Mouse (Mus musculus) lung, embryonic 16.5 days (tissue): ENCODE measurements at regions not wholly inside any gene's neighbourhood (a gene's known extent, or its start where the extent isn't known, plus 50 kb on each side); places are given as distances from the start of the nearest gene placed in this dataset.

ENCODE experiments used
- ATAC-seq: fragments of 200-750 bp; cut with Nextera tagmentation; 2 replicates; pipeline ENCODE4 v1.8.0; 2017; ENCODE audit warnings: low read depth, mild to moderate bottlenecking, moderate library complexity
- H3K27ac ChIP-seq: fragments of 300-500 bp; sonication (generic); 2 replicates; pipeline ENCODE4 v1.5.1; 2014; ENCODE audit warnings: mild to moderate bottlenecking, control low read depth, low read length
- H3K27me3 ChIP-seq: fragments of 300-500 bp; sonication (generic); 2 replicates; pipeline ENCODE4 v1.6.1; 2014; ENCODE audit warnings: low read depth, low read length, mixed read lengths; ENCODE audit not compliant: control insufficient read depth, insufficient read depth
- H3K36me3 ChIP-seq: fragments of 300-500 bp; sonication (generic); 2 replicates; pipeline ENCODE4 v1.6.1; 2014; ENCODE audit warnings: low read length; ENCODE audit not compliant: control insufficient read depth, insufficient read depth
- H3K4me1 ChIP-seq: fragments of 300-500 bp; sonication (generic); replicated peaks from 2 replicates; pipeline ENCODE4 v1.6.1; 2014; ENCODE audit warnings: low read length, mixed read lengths; ENCODE audit not compliant: control insufficient read depth, insufficient read depth
- H3K4me2 ChIP-seq: fragments of 300-500 bp; sonication (generic); 2 replicates; pipeline ENCODE4 v1.6.1; 2014; ENCODE audit warnings: low read depth, low read length, control low read depth
- H3K4me3 ChIP-seq: fragments of 300-500 bp; sonication (generic); 2 replicates; pipeline ENCODE4 v1.5.1; 2014; ENCODE audit warnings: mild to moderate bottlenecking, low read length, control low read depth
- H3K9ac ChIP-seq: fragments of 300-500 bp; sonication (generic); 2 replicates; pipeline ENCODE4 v1.6.1; 2014; ENCODE audit warnings: low read length, control low read depth
- H3K9me3 ChIP-seq: fragments of 300-500 bp; sonication (generic); 2 replicates; pipeline ENCODE4 v1.6.1; 2016; ENCODE audit warnings: low read length; ENCODE audit not compliant: control insufficient read depth
- WGBS: fragments of 180-500 bp; shearing (Covaris S2); extraction: QIAGEN DNeasy Blood & Tissue Kit; methylation state at CpG from one replicate; pipeline ENCODE4 v1.1.7; 2014; 5-methylcytosine and 5-hydroxymethylcytosine counted together

DNA sequence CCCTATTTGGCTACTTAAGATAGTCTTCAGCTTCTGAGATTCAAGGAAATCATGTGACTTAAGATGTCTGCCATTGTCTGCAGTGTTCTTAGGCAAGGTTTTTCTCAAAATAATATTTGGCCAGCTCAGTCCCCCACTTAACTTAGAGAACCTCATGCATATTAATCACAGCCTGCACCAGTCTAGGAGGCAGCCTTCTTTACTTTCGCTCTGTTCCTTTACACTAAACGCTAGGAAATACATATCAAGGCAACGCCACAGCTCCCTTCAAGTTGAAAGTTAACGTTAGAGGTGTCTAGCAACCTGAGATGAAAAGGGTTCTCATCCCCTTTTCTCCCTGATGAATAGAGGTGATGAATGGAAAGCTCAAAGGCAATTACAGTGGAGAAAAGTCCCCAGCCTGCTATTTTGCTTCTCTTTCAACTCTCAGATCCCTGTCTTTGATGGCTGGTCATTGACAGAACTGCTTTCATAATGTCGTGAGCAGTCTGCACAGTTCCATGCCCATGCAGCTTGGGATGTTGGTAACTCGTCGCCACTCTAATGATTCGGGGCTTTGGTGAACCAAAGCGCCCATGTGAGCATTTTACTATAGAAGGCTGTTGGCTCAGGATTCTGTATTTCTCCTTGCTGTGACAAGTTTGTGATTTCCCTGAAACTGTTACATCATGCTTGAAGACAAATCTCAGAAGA, 483.0 kb upstream of the Gm10306 start:
- Histone ChIP-seq H3K36me3 (no peaks in the 10 kb centered on the region), H3K27me3 (no peaks in the 10 kb centered on the region), H3K4me2 (no peak overlapping the region), H3K9ac (no peak overlapping the region), H3K27ac (no peak overlapping the region), H3K4me1 (no peaks in the 10 kb centered on the region), H3K9me3 (no peaks in the 10 kb centered on the region), H3K4me3 (no peak overlapping the region)
- WGBS, result 70% methylated on average over 9 of the region's 9 CpGs
- no peak for ATAC-seq

DNA sequence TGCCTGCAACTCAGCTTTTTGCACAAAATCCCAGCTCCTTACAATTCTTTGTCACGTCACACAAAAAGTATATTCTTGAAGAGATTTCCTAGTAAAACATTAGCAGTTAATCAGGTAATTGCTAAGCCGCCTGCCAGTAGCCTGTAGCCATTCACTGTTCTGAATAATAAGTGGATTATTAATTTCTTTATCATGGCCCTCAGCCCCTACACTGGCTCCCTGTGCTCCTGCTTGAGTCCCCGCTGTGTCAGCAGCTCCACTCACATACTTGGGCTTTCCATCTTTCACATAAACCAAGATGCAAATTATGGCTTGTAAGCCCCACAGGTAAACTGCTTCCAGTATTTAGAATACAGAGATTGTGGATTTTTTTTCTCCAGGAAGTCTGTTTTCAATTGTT, 473.5 kb upstream of the Gm10306 start:
- Histone ChIP-seq H3K36me3 (no peaks in the 10 kb centered on the region), H3K4me3 (no peak overlapping the region), H3K4me2 (no peak overlapping the region), H3K4me1 (no peaks in the 10 kb centered on the region), H3K27me3 (no peaks in the 10 kb centered on the region), H3K9ac (no peak overlapping the region), H3K9me3 (no peaks in the 10 kb centered on the region), H3K27ac (no peak overlapping the region)
- ATAC-seq, result no peak
- WGBS, result 72% methylated on average over 3 of the region's 3 CpGs

DNA sequence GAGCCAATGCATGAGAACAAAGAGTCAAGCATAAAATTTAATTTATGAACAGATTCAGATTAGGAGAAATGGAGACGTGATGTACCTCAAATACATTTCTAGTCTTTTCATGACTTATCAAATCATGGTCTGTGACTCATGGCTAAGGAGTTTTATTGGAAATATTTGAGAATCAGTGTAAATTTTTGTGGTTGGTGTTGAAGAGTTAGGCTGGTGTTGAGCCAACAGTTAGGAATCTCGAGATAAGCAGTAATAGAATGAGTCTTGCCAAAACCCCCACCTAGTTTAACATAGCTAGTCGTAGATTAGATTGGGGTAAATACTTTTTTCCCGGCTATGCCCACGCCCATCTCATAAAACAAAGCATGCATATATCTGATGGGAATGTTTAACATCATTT, 462.0 kb upstream of the Gm10306 start:
- no peaks in the 10 kb centered on the region for H3K36me3 ChIP-seq
- no peaks in the 10 kb centered on the region for H3K9me3 ChIP-seq
- 46% methylated on average over 5 of the region's 5 CpGs for WGBS
- no peaks in the 10 kb centered on the region for H3K4me1 ChIP-seq
- H3K4me3 ChIP-seq, result no peak overlapping the region
- no peak overlapping the region for H3K9ac ChIP-seq
- no peak for ATAC-seq
- H3K27ac ChIP-seq, result no peak overlapping the region
- no peak overlapping the region for H3K4me2 ChIP-seq
- H3K27me3 ChIP-seq, result no peaks in the 10 kb centered on the region

DNA sequence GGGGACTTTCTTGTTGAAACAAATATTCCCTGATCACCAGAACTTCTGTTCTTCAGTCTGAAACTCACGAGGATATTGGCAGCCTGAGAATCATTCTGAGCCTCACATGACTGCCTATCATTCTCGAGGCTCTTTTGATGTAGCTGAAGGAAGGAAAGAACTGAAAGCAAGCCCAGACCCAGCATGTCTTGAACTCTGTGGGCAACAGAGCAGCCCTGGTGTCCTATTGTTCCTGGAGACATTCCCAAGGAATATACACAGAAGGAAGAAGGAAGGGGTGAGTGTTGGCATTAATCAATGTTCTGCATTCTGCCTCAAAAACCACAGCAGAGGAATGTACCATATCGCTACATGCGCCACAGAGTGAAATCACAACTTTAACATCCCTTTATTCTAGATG, 449.4 kb upstream of the Gm10306 start:
- no peak for ATAC-seq
- Histone ChIP-seq H3K4me3 (no peak overlapping the region), H3K4me1 (no peaks in the 10 kb centered on the region), H3K27me3 (no peaks in the 10 kb centered on the region), H3K4me2 (no peak overlapping the region), H3K9ac (no peak overlapping the region), H3K27ac (no peak overlapping the region), H3K9me3 (no peaks in the 10 kb centered on the region), H3K36me3 (no peaks in the 10 kb centered on the region)
- 83% methylated on average over 4 of the region's 4 CpGs for WGBS

DNA sequence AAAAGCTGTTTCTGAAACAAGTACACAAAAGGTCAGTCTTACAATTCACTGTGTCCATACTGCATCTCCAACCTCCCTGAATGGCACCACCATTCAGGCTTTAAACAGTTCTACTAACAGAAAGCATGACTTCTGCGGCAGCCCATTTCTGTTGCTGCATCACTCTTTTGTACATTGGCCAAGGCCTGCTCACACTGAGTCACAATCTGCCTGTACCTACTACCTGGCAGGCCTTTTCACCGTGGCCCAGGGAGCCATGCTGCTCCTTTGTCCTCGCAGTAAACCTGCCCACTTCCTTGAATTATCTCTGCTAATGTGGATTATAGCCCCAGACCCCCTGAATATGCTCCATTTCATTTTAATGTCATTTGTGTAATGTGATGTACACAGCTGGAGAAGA, 439.5 kb upstream of the Gm10306 start:
- H3K27me3 ChIP-seq, result no peaks in the 10 kb centered on the region
- no peak overlapping the region for H3K4me3 ChIP-seq
- ATAC-seq, result no peak
- H3K9ac ChIP-seq, result no peak overlapping the region
- H3K4me1 ChIP-seq, result no peaks in the 10 kb centered on the region
- no peak overlapping the region for H3K27ac ChIP-seq
- H3K36me3 ChIP-seq, result no peaks in the 10 kb centered on the region
- H3K4me2 ChIP-seq, result no peak overlapping the region
- 85% methylated on average over 3 of the region's 3 CpGs for WGBS
- no peaks in the 10 kb centered on the region for H3K9me3 ChIP-seq

DNA sequence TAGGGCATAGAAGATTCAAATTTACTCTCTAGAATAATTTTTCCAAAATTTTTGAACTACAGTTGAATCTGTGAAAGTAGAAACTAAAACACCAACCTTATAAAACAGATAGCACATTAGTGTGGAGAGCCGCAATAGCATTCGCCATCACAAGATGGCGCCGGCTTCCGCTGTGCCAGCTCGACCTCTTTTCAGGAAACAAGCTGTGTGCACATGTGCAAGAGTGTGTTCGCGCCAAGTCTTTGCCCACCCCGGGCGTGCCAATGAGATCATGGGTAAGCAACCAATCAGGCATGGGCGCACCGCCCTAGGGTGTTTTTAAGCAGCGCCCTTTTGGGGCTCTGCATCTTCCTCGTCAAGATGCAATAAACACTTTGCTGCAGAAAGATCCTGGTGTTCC, 432.2 kb upstream of the Gm10306 start:
- Histone ChIP-seq H3K4me1 (no peaks in the 10 kb centered on the region), H3K36me3 (no peaks in the 10 kb centered on the region), H3K4me3 (no peak overlapping the region), H3K27me3 (no peaks in the 10 kb centered on the region), H3K9ac (no peak overlapping the region), H3K4me2 (no peak overlapping the region), H3K27ac (no peak overlapping the region), H3K9me3 (no peaks in the 10 kb centered on the region)
- ATAC-seq, result no peak
- WGBS, result 75% methylated on average over 14 of the region's 14 CpGs

DNA sequence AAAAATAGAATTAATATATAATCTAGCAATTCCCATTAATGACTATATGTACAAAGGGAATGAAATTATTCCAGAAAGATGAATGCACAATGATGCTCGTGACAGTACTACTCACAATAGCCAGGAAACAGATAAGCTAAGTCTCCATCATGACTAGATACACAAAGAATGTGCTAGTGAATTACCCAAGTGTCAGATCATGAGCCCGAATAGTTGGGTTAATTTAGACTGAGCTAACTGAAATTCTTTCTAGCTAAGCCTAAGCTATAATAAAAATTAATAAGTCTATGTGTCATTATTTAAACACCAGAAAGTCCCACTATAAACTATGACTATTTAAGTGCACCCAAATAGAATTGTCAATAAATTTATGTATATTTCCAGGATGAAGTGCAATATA, 418.4 kb upstream of the Gm10306 start:
- ATAC-seq, result no peak
- H3K4me2 ChIP-seq, result no peak overlapping the region
- H3K27ac ChIP-seq, result no peak overlapping the region

DNA sequence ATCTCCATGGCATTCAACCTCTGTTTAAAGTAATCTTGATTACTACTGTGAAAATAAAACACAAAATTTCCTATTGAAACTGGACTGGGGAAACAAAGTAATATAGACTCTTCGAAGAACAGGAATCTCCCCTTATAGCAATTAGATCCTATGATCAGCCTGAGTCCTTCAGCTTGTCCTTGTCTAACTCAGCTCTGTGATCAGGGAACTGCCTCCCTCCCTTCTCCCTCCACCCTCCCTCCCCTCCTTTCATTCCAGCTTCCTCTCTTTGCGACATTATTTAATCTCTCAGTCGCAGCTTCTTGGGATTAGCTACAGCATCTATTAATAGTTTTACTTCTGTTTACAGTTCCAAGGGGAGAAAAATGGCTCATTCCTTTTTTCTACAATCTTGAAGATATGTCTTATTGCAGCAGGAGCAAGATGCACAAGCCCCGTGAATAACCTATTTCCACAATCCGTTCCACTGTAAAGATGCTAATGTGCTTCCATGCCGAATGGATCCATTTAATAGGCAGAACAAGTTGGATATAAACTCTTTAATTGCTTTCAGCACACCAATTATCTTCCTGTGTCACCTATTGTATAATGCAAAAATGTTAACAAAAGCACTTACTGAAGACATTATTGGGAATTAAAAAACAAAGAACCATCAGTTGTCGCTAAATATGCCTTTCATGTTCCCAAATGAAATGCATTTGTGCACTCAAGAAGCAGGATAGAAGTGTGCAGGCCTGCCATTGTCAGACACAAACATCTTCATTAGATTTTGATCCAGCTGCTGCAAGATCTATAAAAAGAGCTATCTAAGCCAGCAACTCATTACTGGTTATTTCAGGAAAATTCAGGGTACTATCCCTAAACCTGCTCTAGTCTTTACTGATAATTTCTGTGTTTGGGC, 411.2 kb upstream of the Gm10306 start:
- Histone ChIP-seq H3K4me2 (no peak overlapping the region), H3K27ac (no peak overlapping the region), H3K9ac (no peak overlapping the region), H3K4me1 (no peaks in the 10 kb centered on the region), H3K27me3 (no peaks in the 10 kb centered on the region), H3K9me3 (no peaks in the 10 kb centered on the region), H3K4me3 (no peak overlapping the region), H3K36me3 (no peaks in the 10 kb centered on the region)
- ATAC-seq, result no peak
- 63% methylated on average over 7 of the region's 7 CpGs for WGBS

More for the DNA sequence above, 418.4 kb upstream of the Gm10306 start:
- no peak overlapping the region for H3K9ac ChIP-seq
- 49% methylated on average over 2 of the region's 2 CpGs for WGBS
- H3K36me3 ChIP-seq, result no peaks in the 10 kb centered on the region
- H3K4me1 ChIP-seq, result no peaks in the 10 kb centered on the region
- H3K27me3 ChIP-seq, result no peaks in the 10 kb centered on the region
- H3K9me3 ChIP-seq, result no peaks in the 10 kb centered on the region
- H3K4me3 ChIP-seq, result no peak overlapping the region

DNA sequence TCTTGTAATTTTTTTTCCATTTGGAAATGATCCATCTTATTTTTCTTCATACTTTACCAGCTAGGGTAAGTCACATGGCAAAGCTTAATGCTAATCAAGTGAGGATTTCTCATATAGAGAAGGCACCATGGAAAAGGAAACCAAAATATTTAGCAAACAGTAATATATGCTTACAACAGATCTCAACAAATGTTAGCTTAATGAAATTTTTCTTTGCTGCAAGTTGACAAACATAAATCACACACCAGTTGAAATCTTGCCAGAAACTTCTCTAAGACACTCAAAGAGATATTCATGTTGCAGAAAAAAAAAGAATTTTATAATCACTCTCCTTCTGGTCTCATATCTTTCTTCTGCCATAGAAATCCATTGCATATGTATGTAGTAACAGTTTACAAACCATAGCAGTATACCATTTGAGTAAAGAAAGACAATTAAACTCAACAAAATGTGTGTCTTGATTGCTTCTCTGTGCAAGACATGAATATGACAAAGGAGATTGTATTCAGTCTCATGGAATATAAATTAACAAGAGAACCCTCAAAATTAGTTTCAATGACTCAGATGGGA, 408.3 kb upstream of the Gm10306 start:
- ATAC-seq, result no peak
- H3K4me1 ChIP-seq, result no peaks in the 10 kb centered on the region
- H3K36me3 ChIP-seq, result no peaks in the 10 kb centered on the region
- H3K4me3 ChIP-seq, result no peak overlapping the region
- H3K9me3 ChIP-seq, result no peaks in the 10 kb centered on the region
- no peak overlapping the region for H3K9ac ChIP-seq
- no peak overlapping the region for H3K27ac ChIP-seq
- no peaks in the 10 kb centered on the region for H3K27me3 ChIP-seq
- no peak overlapping the region for H3K4me2 ChIP-seq
